Mouse (Mus musculus): ENCODE measurements around the gene Wdr47. TPM values are rescaled to one million over a fixed set of nuclear protein-coding genes. Genes with fewer than 3 reads are reported as not detected.

The Wdr47 gene
- 14.5 and 15.9 TPM in 2 replicates for total RNA-seq (2012; rRNA removed)

DNA sequence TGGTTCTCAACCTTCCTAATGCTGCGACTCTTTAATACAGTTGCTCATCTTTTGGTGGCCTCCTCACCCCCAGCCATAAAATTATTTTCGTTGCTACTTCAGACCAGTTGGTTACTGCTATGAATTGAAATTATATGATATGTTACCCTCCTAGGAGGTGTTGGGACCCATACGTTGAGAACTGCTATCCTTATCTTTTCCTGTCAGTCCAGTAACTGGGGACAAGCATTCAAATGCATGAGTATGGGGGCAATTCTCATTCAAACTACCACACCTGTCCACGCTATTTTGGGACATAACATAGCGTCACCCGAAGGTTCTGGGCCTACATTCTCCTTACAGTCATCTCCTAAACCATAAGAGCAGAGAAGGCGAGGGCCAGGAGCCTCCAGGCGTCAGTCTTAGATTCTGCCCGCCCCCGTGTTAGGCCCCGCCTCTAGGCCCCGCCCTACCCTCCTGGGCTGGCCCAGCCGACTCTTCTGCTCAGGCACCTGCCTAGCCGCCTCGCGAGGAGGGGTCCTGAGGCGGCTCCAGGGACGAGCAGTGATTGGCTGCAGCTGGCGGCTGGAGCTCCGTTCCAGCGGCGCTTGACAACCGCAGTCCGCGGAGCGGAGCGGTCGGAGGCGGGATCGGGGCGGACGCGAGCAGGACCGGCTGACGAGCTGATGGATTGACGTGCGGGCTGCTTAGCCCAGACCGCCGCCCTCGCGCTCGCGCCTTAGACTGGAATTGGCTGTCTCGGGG, at the start of gene Wdr47:
TSS of gene Wdr47 (plus strand) at position 494 of the 744 bp plus-strand sequence.
- Histone ChIP-seq H3K4me3 (ENCODE audit: insufficient read depth in 1 of 2, low read depth in 1 of 2, low read length in 2 of 2, poor library complexity in 1 of 2, severe bottlenecking in 1 of 2) (peak within 1 kb of the TSS; percentile 75 to 89), H3K27ac (ENCODE audit: insufficient read depth, low read depth, low read length, poor library complexity, severe bottlenecking) (peak within 1 kb of the TSS; percentile 40; the same call in 1 of the 2 replicates), H3K4me1 (ENCODE audit: control insufficient read depth in 2 of 2, insufficient read depth in 2 of 2, low read length in 2 of 2, poor library complexity in 1 of 2) (peaks cover 6% of the 10 kb centered on the region in 2 experiments), H3K36me3 (ENCODE audit: control insufficient read depth, insufficient read depth, low read length, poor library complexity, severe bottlenecking) (no peaks in the 10 kb centered on the region), H3K9ac (ENCODE audit: insufficient read depth, low read depth, low read length, poor library complexity, severe bottlenecking) (peak within 1 kb of the TSS; percentile 66), H3K9me3 (ENCODE audit: control insufficient read depth, insufficient read depth, low read depth, low read length) (no peaks in the 10 kb centered on the region)
- TF ChIP-seq MAFK (IDR thresholded peaks at IDR 0.05; ENCODE audit: insufficient read depth, low read depth, low read length) (no peak), CHD2 (IDR thresholded peaks at IDR 0.05; ENCODE audit: low read depth, low read length) (no peak), ZNF384 (IDR thresholded peaks at IDR 0.05; ENCODE audit: low read depth, low read length) (no peak), HCFC1 (IDR thresholded peaks at IDR 0.05; ENCODE audit: borderline replicate concordance, insufficient read depth, low read length) (peak; percentile 47; the same call in 1 of the 2 replicates)
- in situ Hi-C loops (cut with MboI; ENCODE audit: low sequenced_read_pairs in 2 of 2, unreplicated experiment in 2 of 2): no loop called here
- peak; percentile 95 for DNase-seq (ENCODE audit: low read depth, low spot score)

DNA sequence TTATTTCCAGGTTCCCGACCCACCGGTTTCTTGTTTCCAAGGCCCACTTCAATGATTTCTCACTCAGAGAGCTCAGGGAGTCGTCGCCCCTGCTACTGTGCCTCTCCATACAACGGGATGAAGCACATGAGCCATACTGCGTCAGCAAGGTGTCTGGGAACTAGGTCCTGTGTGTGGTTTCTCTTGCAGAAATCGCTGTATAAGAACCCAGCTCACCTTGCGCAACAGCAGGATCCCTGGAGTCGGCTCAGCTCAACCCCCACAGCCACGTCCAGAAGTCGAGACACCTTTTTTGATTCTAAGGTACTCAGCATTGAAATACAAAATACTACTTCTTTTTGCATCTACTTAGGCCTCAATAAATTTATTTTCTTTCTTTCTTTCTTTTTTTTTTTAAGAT, 48.8 kb upstream of the Wdr47 start:
- H3K4me1 ChIP-seq (ENCODE audit: control insufficient read depth in 2 of 2, insufficient read depth in 2 of 2, low read length in 2 of 2, poor library complexity in 1 of 2): no peaks in the 10 kb centered on the region
- in situ Hi-C loops (cut with MboI; ENCODE audit: low sequenced_read_pairs in 2 of 2, unreplicated experiment in 2 of 2): no loop called here
- no peak for DNase-seq (ENCODE audit: low read depth, low spot score)
- H3K9me3 ChIP-seq (ENCODE audit: control insufficient read depth, insufficient read depth, low read depth, low read length): no peaks in the 10 kb centered on the region
- H3K27ac ChIP-seq (ENCODE audit: insufficient read depth, low read depth, low read length, poor library complexity, severe bottlenecking): no peak overlapping the region
- TF ChIP-seq HCFC1 (IDR thresholded peaks at IDR 0.05; ENCODE audit: borderline replicate concordance, insufficient read depth, low read length) (no peak), MAFK (IDR thresholded peaks at IDR 0.05; ENCODE audit: insufficient read depth, low read depth, low read length) (no peak), ZNF384 (IDR thresholded peaks at IDR 0.05; ENCODE audit: low read depth, low read length) (no peak), ZC3H11A (IDR thresholded peaks at IDR 0.05; ENCODE audit: borderline replicate concordance, low read depth, low read length) (no peak), CHD2 (IDR thresholded peaks at IDR 0.05; ENCODE audit: low read depth, low read length) (no peak)
- H3K36me3 ChIP-seq (ENCODE audit: control insufficient read depth, insufficient read depth, low read length, poor library complexity, severe bottlenecking): no peaks in the 10 kb centered on the region
- H3K4me3 ChIP-seq (ENCODE audit: insufficient read depth in 1 of 2, low read depth in 1 of 2, low read length in 2 of 2, poor library complexity in 1 of 2, severe bottlenecking in 1 of 2): no peak overlapping the region
- no peak overlapping the region for H3K9ac ChIP-seq (ENCODE audit: insufficient read depth, low read depth, low read length, poor library complexity, severe bottlenecking)

DNA sequence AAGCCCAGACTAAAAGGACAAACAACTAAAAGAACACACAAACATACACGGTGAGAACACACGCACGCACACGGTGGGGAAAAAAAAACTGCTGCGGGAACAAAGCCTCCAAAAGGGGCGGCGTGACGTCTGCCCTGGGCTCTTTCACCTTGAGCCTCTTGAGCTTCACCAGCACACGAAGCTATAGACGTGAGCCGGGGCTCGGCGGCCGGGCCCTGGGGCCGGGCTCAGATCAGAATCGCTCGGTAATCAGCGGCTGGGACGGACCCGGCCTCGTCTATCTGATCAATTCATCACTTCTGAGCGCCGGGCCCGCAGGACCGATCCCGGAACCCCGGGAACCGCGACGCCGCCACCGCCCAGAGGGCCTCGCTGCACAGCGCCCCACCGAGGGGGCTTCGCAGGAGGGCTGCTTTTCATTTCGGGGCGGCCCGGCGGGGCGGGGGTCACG, 36.9 kb upstream of the Wdr47 start:
- peak; percentile 33 for DNase-seq (ENCODE audit: low read depth, low spot score)
- Histone ChIP-seq H3K36me3 (ENCODE audit: control insufficient read depth, insufficient read depth, low read length, poor library complexity, severe bottlenecking) (no peaks in the 10 kb centered on the region; the same call in 1 of the 2 replicates), H3K9ac (ENCODE audit: insufficient read depth, low read depth, low read length, poor library complexity, severe bottlenecking) (peak overlapping the region; percentile 92), H3K27ac (ENCODE audit: insufficient read depth, low read depth, low read length, poor library complexity, severe bottlenecking) (peak overlapping the region; percentile 75), H3K4me1 (ENCODE audit: control insufficient read depth in 2 of 2, insufficient read depth in 2 of 2, low read length in 2 of 2, poor library complexity in 1 of 2) (0 out of 4 replicates have a peak, but pooled peaks cover 0 to 3% of the 10 kb centered on the region in 2 experiments), H3K4me3 (ENCODE audit: insufficient read depth in 1 of 2, low read depth in 1 of 2, low read length in 2 of 2, poor library complexity in 1 of 2, severe bottlenecking in 1 of 2) (peak overlapping the region; percentile 74 to 91), H3K9me3 (ENCODE audit: control insufficient read depth, insufficient read depth, low read depth, low read length) (no peaks in the 10 kb centered on the region)
- TF ChIP-seq ZNF384 (IDR thresholded peaks at IDR 0.05; ENCODE audit: low read depth, low read length) (peak; percentile 77), MAFK (IDR thresholded peaks at IDR 0.05; ENCODE audit: insufficient read depth, low read depth, low read length) (no peak)
- in situ Hi-C loops (cut with MboI; ENCODE audit: low sequenced_read_pairs in 2 of 2, unreplicated experiment in 2 of 2): no loop called here

DNA sequence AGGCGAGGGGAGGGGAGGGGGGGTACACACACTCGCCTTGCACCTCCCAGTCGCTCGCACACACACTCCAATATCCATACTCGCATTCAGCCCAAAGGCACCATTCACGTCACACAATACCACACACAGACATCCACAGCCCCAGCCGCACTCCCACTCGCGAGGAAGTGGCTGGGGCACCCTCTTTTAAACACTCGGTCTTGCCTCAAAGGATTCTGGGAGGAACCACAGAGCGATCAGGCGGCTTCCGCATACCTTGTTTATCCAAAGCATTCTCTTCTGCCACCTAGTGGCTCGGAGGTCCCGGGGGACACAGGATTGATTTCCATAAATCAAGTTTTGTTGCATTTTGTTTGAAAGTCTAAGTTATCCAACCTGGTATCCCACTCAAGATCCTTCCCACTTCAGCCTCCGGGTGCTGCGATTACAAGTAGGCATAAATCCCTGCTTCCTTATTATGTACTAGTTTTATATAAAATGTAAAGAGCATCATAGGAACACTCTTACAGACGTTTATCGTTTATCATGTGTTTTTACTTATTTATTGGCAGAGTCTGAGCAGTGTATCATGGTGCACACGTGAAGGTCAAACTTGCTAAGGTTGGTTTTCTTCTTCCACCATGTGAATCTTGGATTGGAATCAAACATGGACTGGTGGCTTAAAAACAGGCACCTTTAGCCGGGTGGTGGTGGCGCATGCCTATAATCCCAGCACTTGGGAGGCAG, 36.3 kb upstream of the Wdr47 start:
- 0 out of 4 replicates have a peak, but pooled peaks cover 0 to 3% of the 10 kb centered on the region in 2 experiments for H3K4me1 ChIP-seq (ENCODE audit: control insufficient read depth in 2 of 2, insufficient read depth in 2 of 2, low read length in 2 of 2, poor library complexity in 1 of 2)
- in situ Hi-C loops (cut with MboI; ENCODE audit: low sequenced_read_pairs in 2 of 2, unreplicated experiment in 2 of 2): no loop called here

More for the DNA sequence above, 36.3 kb upstream of the Wdr47 start:
- H3K9me3 ChIP-seq (ENCODE audit: control insufficient read depth, insufficient read depth, low read depth, low read length): no peaks in the 10 kb centered on the region
- H3K27ac ChIP-seq (ENCODE audit: insufficient read depth, low read depth, low read length, poor library complexity, severe bottlenecking): peak overlapping the region; percentile 75
- H3K9ac ChIP-seq (ENCODE audit: insufficient read depth, low read depth, low read length, poor library complexity, severe bottlenecking): peak overlapping the region; percentile 92
- DNase-seq (ENCODE audit: low read depth, low spot score): peak; percentile 92
- TF ChIP-seq HCFC1 (IDR thresholded peaks at IDR 0.05; ENCODE audit: borderline replicate concordance, insufficient read depth, low read length) (peak; percentile 80), ZNF384 (IDR thresholded peaks at IDR 0.05; ENCODE audit: low read depth, low read length) (no peak), ZC3H11A (IDR thresholded peaks at IDR 0.05; ENCODE audit: borderline replicate concordance, low read depth, low read length) (peak; percentile 45; the same call in 1 of the 2 replicates)
- H3K36me3 ChIP-seq (ENCODE audit: control insufficient read depth, insufficient read depth, low read length, poor library complexity, severe bottlenecking): no peaks in the 10 kb centered on the region; the same call in 1 of the 2 replicates
- peak overlapping the region; percentile 74 to 91 for H3K4me3 ChIP-seq (ENCODE audit: insufficient read depth in 1 of 2, low read depth in 1 of 2, low read length in 2 of 2, poor library complexity in 1 of 2, severe bottlenecking in 1 of 2)

Measured in ES-E14 (cell line).